Mouse (Mus musculus) MEL (cell line): ENCODE measurements around the gene Aak1. TPM values are rescaled to one million over a fixed set of nuclear protein-coding genes. Genes with fewer than 3 reads are reported as not detected.
A peak's percentile ranks its signal among the peaks of the same experiment; 100 is the strongest.

Source experiments
- DNase-seq: peaks from one replicate; pipeline ENCODE4 v3.0.0; 2011; ENCODE audit warnings: low read depth, low spot score
- H3K27ac ChIP-seq: 2 replicates; pipeline ENCODE4 v1.5.1; 2012; ENCODE audit warnings: low read depth, mild to moderate bottlenecking, control low read depth, low read length, moderate library complexity; ENCODE audit not compliant: control insufficient read depth
- H3K27me3 ChIP-seq, 2 experiments: fragments of 150-350 bp in 1 of 2; sonication (generic) in 1 of 2; 2 replicates each; pipeline ENCODE4 v1.6.1; 2012; ENCODE audit warnings: low read length in 2 of 2, mild to moderate bottlenecking in 2 of 2, improper control_type of control experiment in 1 of 2, moderate library complexity in 1 of 2; ENCODE audit not compliant: insufficient read depth in 2 of 2, control insufficient read depth in 1 of 2
- H3K36me3 ChIP-seq, 2 experiments: 2 replicates each; pipeline ENCODE4 v1.6.1; 2012 to 2014; ENCODE audit warnings: low read length in 2 of 2, improper control_type of control experiment in 1 of 2, inconsistent platforms in 1 of 2, mild to moderate bottlenecking in 1 of 2; ENCODE audit not compliant: insufficient read depth in 2 of 2, control insufficient read depth in 1 of 2
- H3K4me1 ChIP-seq, 2 experiments: fragments of 150-350 bp in 1 of 2; sonication (generic) in 1 of 2; 2 replicates each; pipeline ENCODE4 v1.6.1; 2012; ENCODE audit warnings: low read length in 2 of 2, improper control_type of control experiment in 1 of 2, mild to moderate bottlenecking in 1 of 2; ENCODE audit not compliant: insufficient read depth in 2 of 2, control insufficient read depth in 1 of 2
- H3K4me3 ChIP-seq, 2 experiments: fragments of 150-350 bp in 1 of 2; sonication (generic) in 1 of 2; 2 replicates each; pipeline ENCODE4 v1.5.1; 2012; ENCODE audit warnings: low read depth in 2 of 2, low read length in 2 of 2, mild to moderate bottlenecking in 2 of 2, moderate library complexity in 2 of 2, control low read depth in 1 of 2, improper control_type of control experiment in 1 of 2; ENCODE audit not compliant: control insufficient read depth in 1 of 2, insufficient read depth in 1 of 2
- H3K79me2 ChIP-seq: 2 replicates; pipeline ENCODE4 v1.6.1; 2012; ENCODE audit warnings: mild to moderate bottlenecking, low read length, moderate library complexity; ENCODE audit not compliant: control insufficient read depth, poor library complexity, insufficient read depth
- H3K9ac ChIP-seq: 2 replicates; pipeline ENCODE4 v1.6.1; 2012; ENCODE audit warnings: low read depth, mild to moderate bottlenecking, control low read depth, low read length, moderate library complexity; ENCODE audit not compliant: control insufficient read depth, poor library complexity, severe bottlenecking
- H3K9me3 ChIP-seq: fragments of 150-350 bp; sonication (generic); replicated peaks from 2 replicates; pipeline ENCODE4 v1.6.1; 2012; ENCODE audit warnings: mild to moderate bottlenecking, low read length, improper control_type of control experiment, moderate library complexity; ENCODE audit not compliant: insufficient read depth
- BHLHE40 ChIP-seq: IDR thresholded peaks from 2 replicates; pipeline ENCODE4 v1.6.1; 2012; ENCODE audit warnings: low read depth, mild to moderate bottlenecking, inconsistent platforms, low read length, improper control_type of control experiment, borderline replicate concordance
- CHD1 ChIP-seq: IDR thresholded peaks from 2 replicates; pipeline ENCODE4 v1.6.1; 2012; ENCODE audit warnings: low read depth, mild to moderate bottlenecking, inconsistent platforms, low read length, improper control_type of control experiment
- CHD2 ChIP-seq: IDR thresholded peaks from 2 replicates; pipeline ENCODE4 v1.6.1; 2011; ENCODE audit warnings: low read length, improper control_type of control experiment
- CTCF ChIP-seq, 3 experiments: IDR thresholded peaks in 2 of 3; conservative IDR thresholded peaks in 1 of 3; 2 replicates each; pipeline ENCODE4 v1.5.1; 2011 to 2012; ENCODE audit warnings: low read length in 3 of 3, low read depth in 2 of 3, mild to moderate bottlenecking in 2 of 3, improper control_type of control experiment in 1 of 3, inconsistent platforms in 1 of 3, mixed read lengths in 1 of 3, moderate library complexity in 1 of 3; ENCODE audit not compliant: control insufficient read depth in 1 of 3, insufficient read depth in 1 of 3, poor library complexity in 1 of 3, severe bottlenecking in 1 of 3
- E2F4 ChIP-seq: IDR thresholded peaks from 2 replicates; pipeline ENCODE4 v1.6.1; 2011; ENCODE audit warnings: low read depth, low read length, improper control_type of control experiment, borderline replicate concordance
- ELF1 ChIP-seq: IDR thresholded peaks from 2 replicates; pipeline ENCODE4 v1.6.1; 2014; ENCODE audit warnings: low read depth, mild to moderate bottlenecking, inconsistent platforms, low read length, improper control_type of control experiment, moderate library complexity
- EP300 ChIP-seq, 2 experiments: IDR thresholded peaks; 2 replicates each; pipeline ENCODE4 v1.6.1; 2011; ENCODE audit warnings: improper control_type of control experiment in 2 of 2, low read length in 2 of 2, low read depth in 1 of 2, mild to moderate bottlenecking in 1 of 2
- ETS1 ChIP-seq: IDR thresholded peaks from 2 replicates; pipeline ENCODE4 v1.6.1; 2012; ENCODE audit warnings: low read depth, mild to moderate bottlenecking, inconsistent platforms, low read length, improper control_type of control experiment, moderate library complexity
- GABPA ChIP-seq: IDR thresholded peaks from 2 replicates; pipeline ENCODE4 v1.6.1; 2012; ENCODE audit warnings: low read depth, mild to moderate bottlenecking, inconsistent platforms, low read length, improper control_type of control experiment, moderate library complexity
- GATA1 ChIP-seq: IDR thresholded peaks from 2 replicates; pipeline ENCODE4 v1.6.1; 2011; ENCODE audit warnings: low read depth, low read length, improper control_type of control experiment
- HCFC1 ChIP-seq: IDR thresholded peaks from 2 replicates; pipeline ENCODE4 v1.6.1; 2012; ENCODE audit warnings: low read depth, mild to moderate bottlenecking, inconsistent platforms, low read length, improper control_type of control experiment, moderate library complexity
- JUND ChIP-seq: IDR thresholded peaks from 2 replicates; pipeline ENCODE4 v1.6.1; 2011; ENCODE audit warnings: low read depth, mild to moderate bottlenecking, improper control_type of control experiment, low read length
- MAFK ChIP-seq: IDR thresholded peaks from 2 replicates; pipeline ENCODE4 v1.6.1; 2011; ENCODE audit warnings: low read depth, mild to moderate bottlenecking, low read length, improper control_type of control experiment, borderline replicate concordance
- MAX ChIP-seq: IDR thresholded peaks from 2 replicates; pipeline ENCODE4 v1.6.1; 2011; ENCODE audit warnings: low read length, improper control_type of control experiment
- MAZ ChIP-seq: IDR thresholded peaks from 2 replicates; pipeline ENCODE4 v1.6.1; 2012; ENCODE audit warnings: low read depth, mild to moderate bottlenecking, inconsistent platforms, low read length, improper control_type of control experiment
- MEF2A ChIP-seq: IDR thresholded peaks from 2 replicates; pipeline ENCODE4 v1.6.1; 2014; ENCODE audit warnings: low read depth, mild to moderate bottlenecking, inconsistent platforms, low read length, improper control_type of control experiment; ENCODE audit not compliant: poor library complexity, insufficient replicate concordance, severe bottlenecking; ENCODE audit errors: extremely low read depth
- MXI1 ChIP-seq: IDR thresholded peaks from 2 replicates; pipeline ENCODE4 v1.6.1; 2011; ENCODE audit warnings: mild to moderate bottlenecking, low read depth, low read length, improper control_type of control experiment
- MYB ChIP-seq: IDR thresholded peaks from 2 replicates; pipeline ENCODE4 v1.6.1; 2011; ENCODE audit warnings: mild to moderate bottlenecking, low read depth, low read length, improper control_type of control experiment
- MYC ChIP-seq: IDR thresholded peaks from 2 replicates; pipeline ENCODE4 v1.6.1; 2011; ENCODE audit warnings: low read depth, mild to moderate bottlenecking, low read length, improper control_type of control experiment, moderate library complexity
- NELFE ChIP-seq: IDR thresholded peaks from 2 replicates; pipeline ENCODE4 v1.6.1; 2011; ENCODE audit warnings: low read depth, low read length, improper control_type of control experiment
- NRF1 ChIP-seq: IDR thresholded peaks from 2 replicates; pipeline ENCODE4 v1.6.1; 2014; ENCODE audit warnings: low read depth, mild to moderate bottlenecking, inconsistent platforms, low read length, improper control_type of control experiment, moderate library complexity; ENCODE audit not compliant: poor library complexity, insufficient read depth, severe bottlenecking
- POLR2A ChIP-seq, 2 experiments: IDR thresholded peaks; 2 replicates each; pipeline ENCODE4 v1.6.1; 2011 to 2012; ENCODE audit warnings: low read length in 2 of 2, mild to moderate bottlenecking in 2 of 2, control low read depth in 1 of 2, improper control_type of control experiment in 1 of 2, low read depth in 1 of 2, moderate library complexity in 1 of 2; ENCODE audit not compliant: control insufficient read depth in 1 of 2, insufficient read depth in 1 of 2, poor library complexity in 1 of 2
- POLR2AphosphoS2 ChIP-seq: IDR thresholded peaks from 2 replicates; pipeline ENCODE4 v1.6.1; 2011; ENCODE audit warnings: low read length, improper control_type of control experiment
- POLR2AphosphoS5 ChIP-seq: IDR thresholded peaks from 2 replicates; pipeline ENCODE4 v1.6.1; 2012; ENCODE audit warnings: low read depth, borderline replicate concordance, mild to moderate bottlenecking, inconsistent platforms, low read length, moderate library complexity, mixed read lengths
- RAD21 ChIP-seq: IDR thresholded peaks from 2 replicates; pipeline ENCODE4 v1.6.1; 2011; ENCODE audit warnings: mild to moderate bottlenecking, low read depth, low read length, improper control_type of control experiment
- RCOR1 ChIP-seq: IDR thresholded peaks from 2 replicates; pipeline ENCODE4 v1.6.1; 2012; ENCODE audit warnings: low read depth, mild to moderate bottlenecking, inconsistent platforms, low read length, improper control_type of control experiment
- SIN3A ChIP-seq: IDR thresholded peaks from 2 replicates; pipeline ENCODE4 v1.6.1; 2012; ENCODE audit warnings: low read length, improper control_type of control experiment, inconsistent platforms
- SMC3 ChIP-seq: IDR thresholded peaks from 2 replicates; pipeline ENCODE4 v1.6.1; 2011; ENCODE audit warnings: low read depth, low read length, improper control_type of control experiment
- TAL1 ChIP-seq: IDR thresholded peaks from 2 replicates; pipeline ENCODE4 v1.6.1; 2012; ENCODE audit warnings: mild to moderate bottlenecking, inconsistent platforms, low read length, moderate library complexity, mixed read lengths
- TBP ChIP-seq: IDR thresholded peaks from 2 replicates; pipeline ENCODE4 v1.8.0; 2011; ENCODE audit warnings: low read depth, low read length, improper control_type of control experiment
- TCF12 ChIP-seq: IDR thresholded peaks from 2 replicates; pipeline ENCODE4 v1.6.1; 2014; ENCODE audit warnings: low read depth, mild to moderate bottlenecking, inconsistent platforms, low read length, improper control_type of control experiment, moderate library complexity
- UBTF ChIP-seq: IDR thresholded peaks from 2 replicates; pipeline ENCODE4 v1.6.1; 2012; ENCODE audit warnings: low read depth, mild to moderate bottlenecking, inconsistent platforms, low read length, improper control_type of control experiment, moderate library complexity, borderline replicate concordance; ENCODE audit not compliant: insufficient read depth
- USF1 ChIP-seq: IDR thresholded peaks from 2 replicates; pipeline ENCODE4 v1.6.1; 2014; ENCODE audit warnings: low read depth, mild to moderate bottlenecking, inconsistent platforms, low read length, improper control_type of control experiment, moderate library complexity
- USF2 ChIP-seq, 2 experiments: IDR thresholded peaks; 2 replicates each; pipeline ENCODE4 v1.6.1; 2011 to 2012; ENCODE audit warnings: improper control_type of control experiment in 2 of 2, low read length in 2 of 2, borderline replicate concordance in 1 of 2, inconsistent platforms in 1 of 2, low read depth in 1 of 2, mild to moderate bottlenecking in 1 of 2; ENCODE audit not compliant: insufficient read depth in 1 of 2
- ZC3H11A ChIP-seq: IDR thresholded peaks from 2 replicates; pipeline ENCODE4 v1.6.1; 2012; ENCODE audit warnings: low read depth, mild to moderate bottlenecking, inconsistent platforms, low read length, improper control_type of control experiment
- ZKSCAN1 ChIP-seq: IDR thresholded peaks from 2 replicates; pipeline ENCODE4 v1.6.1; 2012; ENCODE audit warnings: low read depth, mild to moderate bottlenecking, inconsistent platforms, low read length, improper control_type of control experiment, moderate library complexity
- ZMIZ1 ChIP-seq: IDR thresholded peaks from 2 replicates; pipeline ENCODE4 v1.6.1; 2012; ENCODE audit warnings: low read depth, mild to moderate bottlenecking, inconsistent platforms, low read length, improper control_type of control experiment, moderate library complexity
- ZNF384 ChIP-seq: IDR thresholded peaks from 2 replicates; pipeline ENCODE4 v1.6.1; 2012; ENCODE audit warnings: low read depth, mild to moderate bottlenecking, inconsistent platforms, low read length, improper control_type of control experiment
- polyA plus RNA-seq, 2 experiments: library from polyadenylated mRNA; stranded (reverse) in 1 of 2; unstranded in 1 of 2; fragments of >175 nt in 1 of 2; fragments of >200 nt in 1 of 2; gene quantifications; 2 replicates each; pipeline versions ENCODE4 v1.2.1 to v1.2.4; 2012; ENCODE audit warnings: low replicate concordance in 2 of 2, low read depth in 1 of 2; ENCODE audit not compliant: insufficient read length in 2 of 2, insufficient read depth in 1 of 2, missing spikeins in 1 of 2
- total RNA-seq: library from RNA; depleted of rRNA; stranded (reverse); fragments of 300-350 nt; gene quantifications from 2 replicates; pipeline ENCODE4 v1.2.3, GENCODE M21; 2012

Aak1 gene
- total and polyA plus RNA-seq, 3 experiments: 6.4 to 353 (median 25.4) TPM

GRCm38 (mm10) chr6:86884746-86885145 lies 35.4 kb downstream of the Aak1 start:
- Histone ChIP-seq H3K79me2 (peaks cover 10% of the 10 kb centered on the region), H3K4me3 (peak overlapping the region; percentile 40 to 43; a peak in 3 of 4 replicates), H3K9me3 (no peaks in the 10 kb centered on the region), H3K4me1 (peaks cover 28 to 41% of the 10 kb centered on the region in 2 experiments), H3K36me3 (peaks cover 5 to 50% of the 10 kb centered on the region in 2 experiments), H3K9ac (peak overlapping the region; percentile 72), H3K27me3 (no peaks in the 10 kb centered on the region), H3K27ac (peak overlapping the region; percentile 90)
- DNase-seq: peak; percentile 90
- TF ChIP-seq NRF1 (no peak), ZC3H11A (no peak), MYC (no peak), RCOR1 (peak; percentile 75; the same call in 1 of the 2 replicates), NELFE (no peak), HCFC1 (peak; percentile 36; the same call in 1 of the 2 replicates), BHLHE40 (peak; percentile 45; the same call in 1 of the 2 replicates), GATA1 (peak; percentile 79), CHD1 (no peak), CTCF (IDR thresholded peaks at IDR 0.05 in 2 of 3, conservative IDR thresholded peaks at IDR 0.05 in 1 of 3; ENCODE audit: control insufficient read depth in 1 of 3, insufficient read depth in 1 of 3, low read depth in 2 of 3, low read length in 3 of 3, poor library complexity in 1 of 3, severe bottlenecking in 1 of 3) (no peak), ZKSCAN1 (no peak), ETS1 (peak; percentile 91), POLR2AphosphoS2 (no peak), EP300 (IDR thresholded peaks at IDR 0.05; ENCODE audit: low read depth in 1 of 2, low read length in 2 of 2) (peak; percentile 83 to 90), SIN3A (peak; percentile 84), TAL1 (peak; percentile 93), MAFK (no peak), JUND (no peak), MAX (no peak), MXI1 (peak; percentile 80), RAD21 (no peak), USF1 (0 out of 2 replicates have a peak, but pooled peaks have one; percentile 27), USF2 (IDR thresholded peaks at IDR 0.05; ENCODE audit: borderline replicate concordance in 1 of 2, insufficient read depth in 1 of 2, low read depth in 1 of 2, low read length in 2 of 2) (no peak), ZNF384 (no peak), POLR2AphosphoS5 (no peak), MEF2A (no peak), SMC3 (no peak), MAZ (0 out of 2 replicates have a peak, but pooled peaks have one; percentile 37), POLR2A (IDR thresholded peaks at IDR 0.05; ENCODE audit: control insufficient read depth in 1 of 2, insufficient read depth in 1 of 2, low read depth in 1 of 2, low read length in 2 of 2, poor library complexity in 1 of 2) (no peak), TBP (no peak), CHD2 (no peak), E2F4 (no peak), ELF1 (0 out of 2 replicates have a peak, but pooled peaks have one; percentile 13), UBTF (no peak), GABPA (no peak), MYB (no peak), TCF12 (peak; percentile 92), ZMIZ1 (no peak)
